Mouse (Mus musculus) gonadal fat pad, adult 2 months (tissue): Measurements from ENCODE around the gene Ccdc91. TPM values are rescaled to one million over a fixed set of nuclear protein-coding genes. Genes with fewer than 3 reads are reported as not detected.

Experiments used
- polyA plus RNA-seq: library from polyadenylated mRNA; depleted of rRNA; stranded (reverse); fragments of >200 nt; gene quantifications from 2 replicates; pipeline ENCODE4 v1.2.3, GENCODE M21; 2012; rRNA removed

Ccdc91 gene
- polyA plus RNA-seq, 1 experiment = 37.2 TPM

Other genes starting within 250 kb of the Ccdc91 start
- 0.57 and 0.80 TPM in 2 replicates for gene Pthlh, start 211.6 kb upstream of the Ccdc91 start, polyA plus RNA-seq